Mouse (Mus musculus) retina, postnatal 1 day (tissue): Measurements from ENCODE around the gene Ston2.
A peak's percentile ranks its signal among the peaks of the same experiment; 100 is the strongest.

Experiments used
- DNase-seq: peaks from one replicate; pipeline ENCODE4 v3.0.0-alpha.2; 2012

Gene Ston2

GRCm38 (mm10) chr12:91787959-91788437 lies at the start of gene Ston2:
Gene Ston2, minus strand, starts transcription at chr12:91788387.
- no peak for DNase-seq

GRCm38 (mm10) chr12:91837401-91838065 lies 49.3 kb upstream of the Ston2 start:
- DNase-seq: peak; percentile 32

- DNase-seq: no peak
Measured at GRCm38 (mm10) chr12:91833939-91834333, 45.7 kb upstream of the Ston2 start.

- DNase-seq: no peak
Measured at GRCm38 (mm10) chr12:91833237-91833938, 45.2 kb upstream of the Ston2 start.

GRCm38 (mm10) chr12:91831410-91831809 lies 43.2 kb upstream of the Ston2 start:
- no peak for DNase-seq

GRCm38 (mm10) chr12:91820461-91820860 lies 32.3 kb upstream of the Ston2 start:
- no peak for DNase-seq

GRCm38 (mm10) chr12:91818726-91819125 lies 30.5 kb upstream of the Ston2 start:
- no peak for DNase-seq

- DNase-seq: peak; percentile 87
Measured at GRCm38 (mm10) chr12:91815990-91816389, 27.8 kb upstream of the Ston2 start.

- DNase-seq: no peak
Measured at GRCm38 (mm10) chr12:91815552-91815951, 27.4 kb upstream of the Ston2 start.

- DNase-seq: no peak
Measured at GRCm38 (mm10) chr12:91808911-91809310, 20.7 kb upstream of the Ston2 start.

GRCm38 (mm10) chr12:91807761-91808160 lies 19.6 kb upstream of the Ston2 start:
- no peak for DNase-seq

- no peak for DNase-seq
Measured at GRCm38 (mm10) chr12:91807095-91807494, 18.9 kb upstream of the Ston2 start.

GRCm38 (mm10) chr12:91804262-91804661 lies 16.1 kb upstream of the Ston2 start:
- no peak for DNase-seq

- DNase-seq: no peak
Measured at GRCm38 (mm10) chr12:91803207-91803932, 15.2 kb upstream of the Ston2 start.

- DNase-seq: no peak
Measured at GRCm38 (mm10) chr12:91802586-91803206, 14.5 kb upstream of the Ston2 start.

GRCm38 (mm10) chr12:91800861-91801385 lies 12.7 kb upstream of the Ston2 start:
- DNase-seq: no peak

- no peak for DNase-seq
Measured at GRCm38 (mm10) chr12:91799821-91800335, 11.7 kb upstream of the Ston2 start.

GRCm38 (mm10) chr12:91799379-91799773 lies 11.2 kb upstream of the Ston2 start:
- peak; percentile 69 for DNase-seq

GRCm38 (mm10) chr12:91798720-91799378 lies 10.7 kb upstream of the Ston2 start:
- DNase-seq: peak; percentile 45

GRCm38 (mm10) chr12:91796774-91797173 lies 8.6 kb upstream of the Ston2 start:
- DNase-seq: peak; percentile 83

- DNase-seq: no peak
Measured at GRCm38 (mm10) chr12:91793266-91793665, 5.1 kb upstream of the Ston2 start.

- no peak for DNase-seq
Measured at GRCm38 (mm10) chr12:91791822-91792221, 3.6 kb upstream of the Ston2 start.
